Mouse (Mus musculus) frontal cortex, postnatal 10 days (tissue): Measurements from ENCODE around the gene Casp14.
"Not testable (repeated sequence)": the region's sequence is repeated elsewhere in the genome, so short reads cannot be mapped to it uniquely, and the experiment has no call there.

Experiments used
- DNase-seq, 2 experiments: peaks; one replicate each; pipeline ENCODE4 v3.0.0; 2022; ENCODE audit warnings: low spot score in 2 of 2, mixed read lengths in 1 of 2

Casp14 gene

DNA sequence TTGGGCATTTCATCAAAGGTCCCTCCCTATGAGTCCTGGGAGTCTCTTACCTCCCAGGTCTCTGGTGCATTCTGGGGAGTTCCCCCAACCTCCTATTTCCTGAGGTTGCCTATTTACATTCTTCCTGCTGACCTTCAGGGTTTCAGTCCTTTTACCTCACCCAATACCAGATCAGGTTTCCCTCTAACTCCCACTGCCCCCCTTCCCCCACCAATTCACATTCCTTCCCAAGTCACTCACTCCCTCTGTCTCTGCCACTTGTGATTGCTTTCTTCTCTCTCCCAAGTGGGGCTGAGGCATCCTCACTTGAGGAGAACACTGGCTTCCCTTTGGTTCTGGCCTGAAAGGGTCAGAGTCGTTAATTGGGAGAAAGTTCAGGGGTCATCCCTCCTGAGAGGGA, 48.0 kb downstream of the Casp14 start:
- DNase-seq, result not testable (repeated sequence)

DNA sequence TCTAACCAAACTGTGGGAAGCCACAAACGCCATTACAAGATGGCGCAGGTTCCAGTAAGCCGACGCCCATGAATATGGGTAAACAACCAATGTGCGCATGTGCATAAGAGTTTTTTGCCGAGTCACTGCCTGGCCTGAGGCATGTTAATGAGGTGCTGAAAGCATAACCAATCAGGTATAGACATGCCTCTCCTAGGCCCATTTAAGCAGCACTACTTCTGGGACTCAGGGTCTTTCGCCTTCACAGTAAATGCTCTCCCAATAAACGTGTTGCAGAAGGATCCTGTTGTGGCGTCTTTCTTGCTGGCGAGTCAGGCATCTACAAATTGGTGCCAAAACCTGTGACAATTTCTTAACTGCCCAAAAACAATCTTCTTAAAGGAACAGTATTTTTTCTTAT, 51.4 kb downstream of the Casp14 start:
- not testable (repeated sequence) for DNase-seq

DNA sequence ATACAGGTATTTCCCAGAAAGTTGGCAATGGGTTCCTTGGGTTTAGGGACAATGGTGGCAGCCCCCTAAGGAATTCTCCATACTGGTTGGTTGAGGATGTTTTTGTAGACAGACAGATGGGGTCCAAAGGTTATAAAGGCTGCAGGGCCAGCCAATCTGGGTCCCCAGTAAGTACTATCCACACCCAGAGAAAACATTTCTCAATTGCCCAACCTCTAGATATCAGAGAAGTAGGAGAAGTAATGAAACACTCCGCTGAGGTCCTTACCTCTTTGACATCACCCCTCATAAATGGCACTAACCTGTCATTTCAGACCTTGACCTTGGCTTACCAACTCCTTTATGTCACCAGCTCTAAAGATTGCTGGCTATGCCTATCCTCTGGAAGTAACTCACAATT, 53.5 kb downstream of the Casp14 start:
- DNase-seq, result no peak
